Mouse (Mus musculus): ENCODE measurements at regions not wholly inside any gene's neighbourhood (a gene's known extent, or its start where the extent isn't known, plus 50 kb on each side); places are given as distances from the start of the nearest gene placed in this dataset.

DNA sequence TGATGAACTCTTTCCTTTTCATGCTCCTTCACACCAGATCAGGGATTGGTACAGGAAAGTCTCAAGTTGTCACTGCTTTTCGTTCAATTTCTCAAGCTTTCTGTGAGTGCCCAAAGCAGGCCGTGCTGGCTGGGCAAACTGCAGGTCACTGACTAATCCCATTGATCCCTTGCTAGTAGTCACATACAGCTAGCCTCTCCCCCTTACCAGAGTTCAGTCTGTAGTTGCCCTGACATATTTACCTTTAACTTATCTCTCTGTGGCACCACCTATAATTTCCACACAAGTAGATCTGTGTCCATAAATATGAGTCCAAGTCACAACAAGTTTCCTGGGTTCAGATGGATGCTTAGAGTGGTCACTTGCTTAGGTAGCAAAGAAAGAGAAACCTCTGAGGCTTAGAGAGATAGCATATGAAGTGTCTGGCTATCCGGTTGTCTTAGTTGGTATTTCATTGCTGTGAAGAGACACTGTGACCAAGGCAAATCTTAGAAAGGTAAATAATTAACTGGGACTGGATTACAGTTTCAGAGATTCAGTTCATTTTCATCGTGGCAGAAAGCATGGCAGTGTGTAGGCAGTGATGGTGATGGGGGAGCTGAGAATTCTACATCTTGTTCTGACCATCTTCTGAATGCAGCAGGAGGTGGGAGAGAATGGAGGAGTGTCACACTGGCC, 362.8 kb upstream of the Pcsk5 start:
- no peak for TF ChIP-seq EP300 (IDR thresholded peaks at IDR 0.05)
- no peak for TF ChIP-seq CTCF (IDR thresholded peaks at IDR 0.05)

Measured in lung, postnatal 0 days (tissue).